Mouse (Mus musculus) forebrain, embryonic 11.5 days (tissue): ENCODE measurements around the gene Htr1a. TPM values are rescaled to one million over a fixed set of nuclear protein-coding genes. Genes with fewer than 3 reads are reported as not detected.

ENCODE experiments used
- ATAC-seq: fragments of 200-750 bp; cut with Nextera tagmentation; replicated peaks from 2 replicates; pipeline ENCODE4 v1.8.0; 2017; ENCODE audit warnings: moderate TSS enrichment; ENCODE audit not compliant: low FRiP score
- DNase-seq: peaks from one replicate; pipeline ENCODE4 v3.0.0-alpha.2; 2017; ENCODE audit warnings: low spot score
- H3K27ac ChIP-seq: fragments of 300-500 bp; sonication (generic); 2 replicates; pipeline ENCODE4 v1.5.1; 2014; ENCODE audit warnings: low read depth, low read length
- H3K27me3 ChIP-seq: fragments of 300-500 bp; sonication (generic); 2 replicates; pipeline ENCODE4 v1.6.1; 2014; ENCODE audit warnings: mild to moderate bottlenecking, low read length, mixed read lengths; ENCODE audit not compliant: control insufficient read depth, insufficient read depth
- H3K36me3 ChIP-seq: fragments of 300-500 bp; sonication (generic); 2 replicates; pipeline ENCODE4 v1.6.1; 2014; ENCODE audit warnings: mild to moderate bottlenecking, low read length, moderate library complexity, mixed read lengths; ENCODE audit not compliant: control insufficient read depth, insufficient read depth
- H3K4me1 ChIP-seq: fragments of 300-500 bp; sonication (generic); replicated peaks from 2 replicates; pipeline ENCODE4 v1.6.1; 2014; ENCODE audit warnings: low read length, mixed read lengths; ENCODE audit not compliant: control insufficient read depth, insufficient read depth
- H3K4me2 ChIP-seq: fragments of 300-500 bp; sonication (generic); 2 replicates; pipeline ENCODE4 v1.6.1; 2014; ENCODE audit warnings: low read depth, mild to moderate bottlenecking, low read length, moderate library complexity, mixed read lengths; ENCODE audit not compliant: severe bottlenecking
- H3K4me3 ChIP-seq: fragments of 300-500 bp; sonication (generic); 2 replicates; pipeline ENCODE4 v1.5.1; 2014; ENCODE audit warnings: low read depth, low read length
- H3K9ac ChIP-seq: fragments of 300-500 bp; sonication (generic); 2 replicates; pipeline ENCODE4 v1.6.1; 2014; ENCODE audit warnings: low read length
- H3K9me3 ChIP-seq: fragments of 300-500 bp; sonication (generic); 2 replicates; pipeline ENCODE4 v1.6.1; 2016; ENCODE audit warnings: low read length, mixed read lengths; ENCODE audit not compliant: control insufficient read depth
- WGBS: fragments of 180-500 bp; shearing (Covaris S2); extraction: QIAGEN DNeasy Blood & Tissue Kit; methylation state at CpG from one replicate; pipeline ENCODE4 v1.1.7; 2014; 5-methylcytosine and 5-hydroxymethylcytosine counted together
- polyA plus RNA-seq: library from polyadenylated mRNA; unstranded; fragments of >200 nt; fragmentation: Nextera tagmentation; extraction: Ambion mirVana; gene quantifications from 2 replicates; pipeline ENCODE4 v1.2.1, GENCODE M21; 2014

The Htr1a gene
- polyA plus RNA-seq, 1 experiment from 2014 or later, result 0.16 TPM

DNA sequence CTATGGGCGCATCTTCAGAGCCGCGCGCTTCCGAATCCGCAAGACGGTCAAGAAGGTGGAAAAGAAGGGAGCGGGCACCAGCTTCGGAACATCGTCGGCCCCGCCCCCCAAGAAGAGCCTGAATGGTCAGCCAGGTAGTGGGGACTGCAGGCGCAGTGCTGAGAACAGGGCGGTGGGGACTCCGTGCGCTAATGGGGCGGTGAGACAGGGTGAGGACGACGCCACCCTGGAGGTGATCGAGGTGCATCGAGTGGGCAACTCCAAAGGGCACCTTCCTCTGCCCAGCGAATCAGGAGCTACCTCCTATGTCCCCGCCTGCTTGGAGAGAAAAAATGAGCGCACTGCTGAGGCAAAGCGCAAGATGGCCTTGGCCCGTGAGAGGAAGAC lies 1.4 kb downstream of the Htr1a start:
- DNase-seq, result no peak
- peak; percentile 11; the same call in 1 of the 2 replicates for ATAC-seq
- Histone ChIP-seq H3K27ac (no peak overlapping the region), H3K36me3 (no peaks in the 10 kb centered on the region), H3K9ac (no peak overlapping the region), H3K27me3 (peaks cover 35% of the 10 kb centered on the region), H3K4me2 (peak overlapping the region; percentile 55), H3K4me1 (peaks cover 4% of the 10 kb centered on the region), H3K9me3 (no peaks in the 10 kb centered on the region), H3K4me3 (peak overlapping the region; percentile 31)
- WGBS, result under 1% methylated on average over 26 of the region's 26 CpGs

DNA sequence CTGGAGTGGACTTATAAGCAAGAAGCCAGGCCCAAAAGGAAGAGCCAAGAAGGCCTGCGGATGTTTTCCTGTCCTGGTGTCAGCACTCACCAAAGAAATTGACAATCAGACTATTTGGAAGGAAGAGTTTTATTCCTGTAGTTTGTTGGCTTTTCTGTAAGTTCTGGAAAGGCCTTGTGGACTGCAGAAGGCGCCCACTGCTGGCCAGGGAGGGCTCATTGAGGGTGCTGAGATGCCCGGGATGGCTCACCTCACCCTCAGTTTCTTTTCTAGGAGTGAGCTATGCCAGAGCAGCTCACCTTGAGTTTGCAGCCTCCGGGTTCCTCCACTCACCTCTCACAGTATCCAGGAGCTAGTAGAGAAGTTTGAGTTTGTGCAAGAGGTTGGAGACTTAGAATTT lies 2.8 kb downstream of the Htr1a start:
- no peak overlapping the region for H3K9ac ChIP-seq
- 6% methylated on average over 4 of the region's 4 CpGs for WGBS
- no peak overlapping the region for H3K4me2 ChIP-seq
- ATAC-seq, result no peak
- H3K4me1 ChIP-seq, result peaks cover 4% of the 10 kb centered on the region
- peaks cover 35% of the 10 kb centered on the region for H3K27me3 ChIP-seq
- H3K4me3 ChIP-seq, result no peak overlapping the region
- DNase-seq, result no peak
- no peak overlapping the region for H3K27ac ChIP-seq
- no peaks in the 10 kb centered on the region for H3K36me3 ChIP-seq
- H3K9me3 ChIP-seq, result no peaks in the 10 kb centered on the region

- Histone ChIP-seq H3K27me3 (peaks cover 35% of the 10 kb centered on the region), H3K9ac (no peak overlapping the region), H3K4me1 (peaks cover 4% of the 10 kb centered on the region), H3K4me2 (no peak overlapping the region), H3K36me3 (no peaks in the 10 kb centered on the region), H3K9me3 (no peaks in the 10 kb centered on the region), H3K4me3 (no peak overlapping the region), H3K27ac (no peak overlapping the region)
- 14% methylated on average over 2 of the region's 2 CpGs for WGBS
- no peak for DNase-seq
- peak; percentile 55; the same call in 1 of the 2 replicates for ATAC-seq
Observed at GRCm38 (mm10) chr13:105447695-105448094, 4.3 kb downstream of the Htr1a start.

DNA sequence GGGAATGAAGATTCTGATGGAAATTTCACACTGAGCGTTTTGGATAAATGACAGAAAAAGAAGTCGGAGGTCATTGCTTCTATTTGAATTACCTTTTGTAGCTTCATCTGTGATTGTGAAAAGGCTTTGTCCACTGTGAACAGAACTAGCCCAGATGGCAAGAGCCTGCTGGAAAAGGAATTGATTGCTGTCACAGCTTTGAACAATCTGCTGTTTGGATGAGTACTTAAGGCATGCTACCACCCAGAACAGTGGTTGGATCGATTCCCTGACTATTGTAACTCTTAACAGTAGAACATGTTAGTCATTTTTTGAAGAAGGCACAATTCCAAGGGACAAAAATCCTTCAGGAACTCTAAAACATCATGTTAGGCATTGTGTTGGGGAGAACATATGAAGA lies 8.1 kb downstream of the Htr1a start:
- Histone ChIP-seq H3K4me1 (no peaks in the 10 kb centered on the region; the same call in none of the 2 replicates), H3K9me3 (no peaks in the 10 kb centered on the region), H3K4me3 (no peak overlapping the region), H3K4me2 (no peak overlapping the region), H3K27ac (no peak overlapping the region), H3K27me3 (peaks cover under 1% of the 10 kb centered on the region; the same call in 1 of the 2 replicates), H3K9ac (no peak overlapping the region), H3K36me3 (no peaks in the 10 kb centered on the region)
- no peak for DNase-seq
- ATAC-seq, result no peak
- WGBS, result 64% methylated on average over 3 of the region's 3 CpGs

Other genes with a start within 250 kb of the Htr1a start
- 10.7 and 11.3 TPM in 2 replicates for gene Rnf180, start 148.8 kb upstream of the Htr1a start, polyA plus RNA-seq